Mouse (Mus musculus) hindbrain, embryonic 15.5 days (tissue): Measurements from ENCODE around the gene Thap3. TPM values are rescaled to one million over a fixed set of nuclear protein-coding genes. Genes with fewer than 3 reads are reported as not detected.
A peak's percentile ranks its signal among the peaks of the same experiment; 100 is the strongest.

Experiments
- ATAC-seq: fragments of 200-750 bp; cut with Nextera tagmentation; 2 replicates; pipeline ENCODE4 v1.8.0; 2017; ENCODE audit warnings: low read depth, moderate number of reproducible peaks, moderate TSS enrichment; ENCODE audit not compliant: low FRiP score
- H3K27ac ChIP-seq: fragments of 300-500 bp; sonication (generic); replicated peaks from 2 replicates; pipeline ENCODE4 v1.5.1; 2015; ENCODE audit warnings: mild to moderate bottlenecking, inconsistent platforms
- H3K27me3 ChIP-seq: fragments of 300-500 bp; sonication (generic); 2 replicates; pipeline ENCODE4 v1.6.1; 2015; ENCODE audit warnings: control low read depth, inconsistent platforms
- H3K36me3 ChIP-seq: fragments of 300-500 bp; sonication (generic); 2 replicates; pipeline ENCODE4 v1.6.1; 2015; ENCODE audit warnings: control low read depth, inconsistent platforms
- H3K4me1 ChIP-seq: fragments of 300-500 bp; sonication (generic); replicated peaks from 2 replicates; pipeline ENCODE4 v1.6.1; 2015; ENCODE audit warnings: control low read depth, inconsistent platforms
- H3K4me2 ChIP-seq: fragments of 300-500 bp; sonication (generic); 2 replicates; pipeline ENCODE4 v1.6.1; 2015; ENCODE audit warnings: moderate library complexity, mild to moderate bottlenecking, inconsistent platforms
- H3K4me3 ChIP-seq: fragments of 300-500 bp; sonication (generic); 2 replicates; pipeline ENCODE4 v1.5.1; 2015; ENCODE audit warnings: mild to moderate bottlenecking, inconsistent platforms
- H3K9ac ChIP-seq: fragments of 300-500 bp; sonication (generic); 2 replicates; pipeline ENCODE4 v1.6.1; 2015; ENCODE audit warnings: inconsistent platforms
- H3K9me3 ChIP-seq: fragments of 300-500 bp; sonication (generic); 2 replicates; pipeline ENCODE4 v1.6.1; 2016; ENCODE audit warnings: control low read depth, inconsistent platforms
- whole genome bisulfite sequencing: fragments of 180-500 bp; shearing (Covaris S2); methylation state at CpG from one replicate; pipeline ENCODE4 v1.1.7; 2015; 5-methylcytosine and 5-hydroxymethylcytosine counted together
- polyA plus RNA-seq: library from polyadenylated mRNA; unstranded; fragments of >200 nt; fragmentation: Nextera tagmentation; extraction: Ambion mirVana; gene quantifications from 2 replicates; pipeline ENCODE4 v1.2.1, GENCODE M21; 2015

The Thap3 gene
- polyA plus RNA-seq, 1 experiment from 2014 or later: 36.7 TPM

DNA sequence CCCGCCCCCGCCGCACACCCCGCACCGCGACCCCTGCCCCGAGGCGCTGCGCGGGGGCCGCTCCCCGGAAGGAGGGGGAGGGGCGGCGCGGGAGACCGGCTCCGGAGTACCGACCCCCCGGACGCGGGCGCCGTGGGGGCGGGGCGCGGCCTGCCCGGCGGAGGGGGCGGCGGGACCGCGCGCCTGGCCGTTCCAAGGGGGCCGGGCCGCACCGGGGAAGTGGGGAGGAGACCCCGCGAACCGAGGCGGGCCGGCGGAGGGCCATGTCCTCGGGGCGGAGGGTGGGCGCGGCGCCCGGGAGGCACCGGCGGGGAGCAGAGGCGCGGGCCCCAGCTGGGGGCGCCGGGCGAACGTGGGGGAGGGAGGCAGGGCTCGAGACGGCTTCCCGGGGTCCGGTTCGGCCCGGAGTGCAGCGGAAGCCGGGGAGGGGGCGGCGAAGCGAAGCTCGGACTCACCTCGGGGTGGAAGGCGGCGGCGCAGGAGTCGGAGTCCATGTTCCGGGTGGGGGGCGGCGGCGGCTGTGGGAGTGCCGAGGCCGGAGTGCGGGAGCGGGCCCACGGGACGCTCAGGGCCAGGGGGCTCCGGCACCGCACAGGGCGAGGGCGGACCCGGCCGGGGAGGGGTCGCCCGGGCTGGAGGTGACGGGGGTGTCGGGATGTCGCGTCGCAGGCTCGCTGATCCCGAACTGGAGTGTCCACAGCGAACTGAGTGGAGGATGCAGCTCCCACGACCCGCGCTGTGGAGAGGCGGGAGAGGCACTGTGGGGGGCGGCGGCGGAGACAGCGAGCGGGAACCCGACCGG, 6.8 kb upstream of the Thap3 start:
- ATAC-seq: peak; percentile 74; the same call in 1 of the 2 replicates

DNA sequence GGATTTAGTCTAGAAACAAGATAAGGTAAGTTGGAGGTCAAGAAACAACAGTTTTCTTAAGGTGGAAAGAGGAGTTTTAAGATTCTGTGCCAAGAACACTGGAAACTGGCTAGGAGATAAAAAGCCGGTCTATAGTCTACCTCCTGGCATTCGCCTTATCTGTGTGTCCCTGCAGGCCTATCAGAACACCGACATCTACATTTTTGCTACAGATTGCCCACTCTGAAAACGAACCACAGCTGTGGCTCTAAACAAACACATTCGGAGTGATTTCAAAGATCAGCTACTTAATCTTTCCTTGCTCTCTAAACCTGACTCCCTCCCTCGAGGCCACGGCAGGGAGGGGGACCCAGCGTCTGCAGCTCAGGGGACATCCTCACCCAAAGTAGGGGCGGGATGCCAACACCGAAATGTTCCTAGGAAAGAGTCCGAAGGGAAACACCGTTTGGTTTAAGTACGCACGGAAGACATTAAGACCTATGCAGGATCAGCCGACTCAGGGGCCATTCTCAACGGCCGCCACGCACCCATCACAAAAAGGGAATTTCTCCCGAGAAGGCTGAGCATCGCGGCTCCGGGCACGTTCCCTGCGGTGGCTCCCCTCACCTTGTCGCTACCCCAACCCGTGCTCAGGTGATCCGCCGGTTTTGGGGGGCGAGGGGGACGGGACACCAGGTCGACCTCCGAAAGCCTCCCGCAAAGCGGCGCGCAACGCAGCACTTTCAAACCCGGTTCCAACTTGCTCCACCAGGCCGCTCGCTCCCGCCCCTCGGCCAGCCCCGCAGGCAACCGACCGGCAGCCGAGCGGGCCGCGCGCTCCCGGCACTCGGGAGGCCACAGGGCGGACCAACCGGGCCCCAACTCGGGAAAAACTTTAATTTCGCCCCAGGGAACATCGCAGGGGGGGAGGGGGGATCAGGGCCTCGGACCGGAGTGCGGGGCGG, 5.7 kb upstream of the Thap3 start:
- no peak for ATAC-seq
- peaks cover 27% of the 10 kb centered on the region for H3K36me3 ChIP-seq
- under 1% methylated on average over 55 of the region's 61 CpGs for WGBS

More for the DNA sequence above, 6.8 kb upstream of the Thap3 start:
- H3K9me3 ChIP-seq: no peaks in the 10 kb centered on the region
- H3K4me1 ChIP-seq: peaks cover 25% of the 10 kb centered on the region
- peak overlapping the region; percentile 87 for H3K4me2 ChIP-seq
- H3K36me3 ChIP-seq: peaks cover 18% of the 10 kb centered on the region
- no peaks in the 10 kb centered on the region for H3K27me3 ChIP-seq
- H3K4me3 ChIP-seq: peak overlapping the region; percentile 99
- H3K27ac ChIP-seq: peak overlapping the region; percentile 84
- WGBS: under 1% methylated on average over 80 of the region's 111 CpGs
- peak overlapping the region; percentile 83 for H3K9ac ChIP-seq

DNA sequence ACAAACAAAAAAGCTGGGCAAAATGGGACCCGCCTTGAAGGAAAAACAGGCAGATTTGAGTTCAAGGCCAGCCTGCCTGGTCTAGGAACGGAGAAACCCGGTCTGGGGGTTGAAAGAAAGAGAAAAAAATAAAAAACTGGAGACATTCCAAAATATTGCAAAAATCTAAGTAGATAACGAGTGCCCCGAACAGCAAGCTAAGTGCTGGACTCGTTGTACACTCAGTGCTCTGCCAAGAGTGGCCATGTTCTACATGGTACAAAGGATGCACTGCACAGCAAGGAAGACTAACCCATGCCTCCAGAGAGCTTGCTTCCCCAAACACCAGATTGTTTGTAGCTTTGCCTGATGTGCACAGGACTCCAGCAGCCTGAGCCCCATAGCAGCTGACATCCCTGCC, 4.2 kb upstream of the Thap3 start:
- H3K4me2 ChIP-seq: no peak overlapping the region
- 82% methylated on average over 6 of the region's 6 CpGs for WGBS
- ATAC-seq: no peak
- peaks cover 27% of the 10 kb centered on the region for H3K36me3 ChIP-seq
- peaks cover 34% of the 10 kb centered on the region for H3K4me1 ChIP-seq
- no peaks in the 10 kb centered on the region for H3K9me3 ChIP-seq
- H3K4me3 ChIP-seq: no peak overlapping the region
- H3K27me3 ChIP-seq: no peaks in the 10 kb centered on the region
- no peak overlapping the region for H3K27ac ChIP-seq
- no peak overlapping the region for H3K9ac ChIP-seq

More for the DNA sequence above, 5.7 kb upstream of the Thap3 start:
- no peaks in the 10 kb centered on the region for H3K27me3 ChIP-seq
- H3K4me3 ChIP-seq: peak overlapping the region; percentile 99
- H3K9ac ChIP-seq: peak overlapping the region; percentile 83
- peak overlapping the region; percentile 84 for H3K27ac ChIP-seq
- peaks cover 25% of the 10 kb centered on the region for H3K4me1 ChIP-seq
- no peaks in the 10 kb centered on the region for H3K9me3 ChIP-seq
- H3K4me2 ChIP-seq: peak overlapping the region; percentile 87

DNA sequence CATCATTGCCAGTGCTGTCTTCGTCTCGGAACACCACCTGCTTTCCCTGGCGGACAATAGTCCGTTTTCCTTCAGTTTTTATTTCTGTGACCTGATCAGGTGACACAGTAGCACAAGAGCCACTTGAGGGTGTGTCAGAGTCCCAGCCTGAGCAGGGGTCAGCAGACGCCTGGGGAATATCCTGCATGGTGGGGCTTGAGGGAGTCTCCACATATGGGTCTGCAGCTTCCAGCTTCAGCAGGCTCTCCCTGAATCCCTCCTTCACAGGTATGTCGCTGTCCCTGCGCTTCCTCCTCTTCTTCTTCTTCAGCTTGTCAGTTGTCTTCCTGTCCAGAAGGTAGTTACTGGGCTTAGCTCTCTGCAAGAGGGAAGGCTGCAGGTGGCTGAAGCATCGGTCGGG, 3.3 kb upstream of the Thap3 start:
- Histone ChIP-seq H3K27ac (no peak overlapping the region), H3K4me2 (no peak overlapping the region), H3K9ac (no peak overlapping the region), H3K4me1 (peaks cover 35% of the 10 kb centered on the region), H3K27me3 (no peaks in the 10 kb centered on the region), H3K36me3 (peaks cover 27% of the 10 kb centered on the region), H3K9me3 (no peaks in the 10 kb centered on the region), H3K4me3 (no peak overlapping the region)
- 95% methylated on average over 9 of the region's 9 CpGs for WGBS
- ATAC-seq: no peak

DNA sequence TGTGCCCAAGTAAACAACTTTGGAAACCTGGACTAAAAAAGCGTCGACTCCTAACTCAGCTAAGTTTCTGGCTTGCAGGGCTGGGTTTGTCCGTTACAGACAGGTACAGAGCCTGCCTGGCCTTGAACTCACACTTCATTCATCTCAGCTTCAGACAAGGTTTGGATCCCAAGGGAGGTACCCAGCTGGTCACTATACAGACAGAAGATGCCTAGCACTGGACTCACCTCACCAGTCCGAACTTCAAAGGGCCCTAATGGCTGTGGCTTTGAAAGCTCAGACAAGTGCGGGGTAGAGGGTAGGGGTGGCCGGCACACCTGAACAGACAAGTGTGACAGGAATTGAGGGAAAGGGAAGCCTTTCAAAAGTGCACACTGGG, 302 bp upstream of the Thap3 start:
- peaks cover 34% of the 10 kb centered on the region for H3K4me1 ChIP-seq
- H3K4me2 ChIP-seq: peak overlapping the region; percentile 72
- H3K36me3 ChIP-seq: peaks cover 27% of the 10 kb centered on the region
- WGBS: 34% methylated on average over 6 of the region's 6 CpGs
- no peaks in the 10 kb centered on the region for H3K9me3 ChIP-seq
- no peak overlapping the region for H3K9ac ChIP-seq
- peak overlapping the region; percentile 70 for H3K4me3 ChIP-seq
- peak overlapping the region; percentile 81 for H3K27ac ChIP-seq
- H3K27me3 ChIP-seq: no peaks in the 10 kb centered on the region
- ATAC-seq: no peak

DNA sequence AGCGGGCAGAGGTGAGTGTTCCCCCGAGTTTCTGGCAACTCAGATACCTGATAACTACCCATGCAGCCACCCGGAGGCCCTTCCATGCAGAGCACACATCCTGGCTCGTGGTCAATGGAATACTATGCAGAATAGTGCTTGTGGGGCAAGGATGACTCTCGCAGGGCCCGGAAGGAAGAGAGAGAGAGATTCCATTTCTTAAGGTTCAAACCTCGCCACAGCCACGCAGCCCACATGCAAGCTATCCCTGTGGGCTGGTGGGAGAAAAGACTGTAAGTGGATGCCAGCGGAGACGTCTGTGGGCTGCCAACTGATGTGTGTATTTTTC, 819 bp downstream of the Thap3 start:
- H3K4me1 ChIP-seq: peaks cover 26% of the 10 kb centered on the region
- peaks cover 27% of the 10 kb centered on the region for H3K36me3 ChIP-seq

DNA sequence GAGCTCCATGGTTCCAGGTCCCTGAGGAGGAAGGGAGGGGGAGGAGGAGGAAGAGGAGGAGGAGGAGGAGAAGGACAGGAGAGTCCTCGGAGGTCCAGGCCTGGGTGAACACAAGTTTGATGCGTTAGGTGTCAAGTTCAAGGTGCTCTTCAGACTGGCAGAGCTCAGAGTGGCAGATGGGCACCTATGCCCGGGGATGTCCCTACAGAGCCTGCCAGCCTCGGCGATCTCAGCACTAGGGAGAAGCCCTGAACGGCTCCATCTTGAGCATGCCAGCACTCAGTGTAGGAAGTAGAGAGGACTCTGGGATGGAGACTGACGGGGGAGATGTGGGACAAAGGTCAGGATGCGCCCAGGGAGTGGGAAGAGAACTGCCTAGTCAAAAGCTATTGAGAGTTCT, 2.1 kb downstream of the Thap3 start:
- no peak for ATAC-seq
- Histone ChIP-seq H3K36me3 (peaks cover 19% of the 10 kb centered on the region), H3K4me2 (no peak overlapping the region), H3K4me3 (no peak overlapping the region), H3K9ac (no peak overlapping the region), H3K4me1 (peaks cover 27% of the 10 kb centered on the region), H3K27me3 (no peaks in the 10 kb centered on the region), H3K27ac (no peak overlapping the region), H3K9me3 (no peaks in the 10 kb centered on the region)
- WGBS: 66% methylated on average over 8 of the region's 8 CpGs

More for the DNA sequence above, 819 bp downstream of the Thap3 start:
- WGBS: 24% methylated on average over 10 of the region's 10 CpGs
- no peaks in the 10 kb centered on the region for H3K9me3 ChIP-seq
- peak overlapping the region; percentile 72 for H3K4me2 ChIP-seq
- peak overlapping the region; percentile 70 for H3K4me3 ChIP-seq
- no peaks in the 10 kb centered on the region for H3K27me3 ChIP-seq
- peak overlapping the region; percentile 86 for H3K9ac ChIP-seq
- H3K27ac ChIP-seq: peak overlapping the region; percentile 81
- no peak for ATAC-seq

DNA sequence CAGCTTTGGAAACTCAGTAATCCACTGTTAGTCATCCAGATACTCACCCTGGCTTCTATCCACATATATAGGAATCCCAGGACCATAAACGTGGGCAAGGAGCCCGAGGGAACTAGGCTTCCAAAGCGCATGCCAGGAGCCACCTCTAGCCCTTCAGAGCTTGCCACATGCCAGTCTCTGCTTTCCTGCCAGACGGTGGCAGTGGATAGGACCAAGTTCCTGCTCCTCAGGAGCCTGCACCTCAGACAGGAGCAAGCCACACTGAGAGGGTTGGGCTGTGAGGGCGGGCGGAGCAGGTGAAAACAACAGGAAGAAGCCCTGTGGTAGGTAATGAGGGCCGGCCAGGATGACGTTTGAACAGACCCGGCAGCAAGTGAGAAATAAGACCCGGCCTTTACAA, 2.9 kb downstream of the Thap3 start:
- no peak overlapping the region for H3K9ac ChIP-seq
- no peak overlapping the region for H3K4me3 ChIP-seq
- no peaks in the 10 kb centered on the region for H3K9me3 ChIP-seq
- H3K4me2 ChIP-seq: no peak overlapping the region
- no peak for ATAC-seq
- no peak overlapping the region for H3K27ac ChIP-seq
- peaks cover 29% of the 10 kb centered on the region for H3K4me1 ChIP-seq
- peaks cover 15% of the 10 kb centered on the region; the same call in 1 of the 2 replicates for H3K36me3 ChIP-seq
- H3K27me3 ChIP-seq: no peaks in the 10 kb centered on the region
- WGBS: 41% methylated on average over 10 of the region's 10 CpGs

DNA sequence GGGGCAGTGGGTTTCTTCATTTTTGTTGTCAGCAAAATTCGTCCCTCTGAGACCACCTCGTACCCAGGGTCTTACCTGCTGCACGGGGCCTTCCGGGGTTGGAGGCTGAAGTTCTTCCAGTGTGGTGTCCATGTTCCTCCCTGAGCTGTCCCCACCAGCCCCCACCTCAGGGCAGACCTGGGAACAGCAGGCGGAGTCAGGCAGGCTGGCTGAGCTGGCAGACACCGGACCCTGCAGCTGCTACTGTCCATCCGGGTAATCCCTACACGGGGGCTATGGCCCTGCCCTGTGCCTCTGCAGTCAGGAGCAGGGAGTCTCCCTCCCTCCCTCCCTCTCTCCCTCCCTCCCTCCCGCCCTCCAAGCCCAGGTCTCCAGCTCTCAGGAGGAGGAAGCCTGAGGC, 5.2 kb downstream of the Thap3 start:
- 50% methylated on average over 8 of the region's 9 CpGs for WGBS
- Histone ChIP-seq H3K27ac (no peak overlapping the region), H3K4me3 (no peak overlapping the region), H3K9ac (no peak overlapping the region), H3K36me3 (peaks cover 13% of the 10 kb centered on the region), H3K4me2 (no peak overlapping the region), H3K4me1 (peaks cover 24% of the 10 kb centered on the region), H3K27me3 (no peaks in the 10 kb centered on the region), H3K9me3 (no peaks in the 10 kb centered on the region)
- no peak for ATAC-seq

DNA sequence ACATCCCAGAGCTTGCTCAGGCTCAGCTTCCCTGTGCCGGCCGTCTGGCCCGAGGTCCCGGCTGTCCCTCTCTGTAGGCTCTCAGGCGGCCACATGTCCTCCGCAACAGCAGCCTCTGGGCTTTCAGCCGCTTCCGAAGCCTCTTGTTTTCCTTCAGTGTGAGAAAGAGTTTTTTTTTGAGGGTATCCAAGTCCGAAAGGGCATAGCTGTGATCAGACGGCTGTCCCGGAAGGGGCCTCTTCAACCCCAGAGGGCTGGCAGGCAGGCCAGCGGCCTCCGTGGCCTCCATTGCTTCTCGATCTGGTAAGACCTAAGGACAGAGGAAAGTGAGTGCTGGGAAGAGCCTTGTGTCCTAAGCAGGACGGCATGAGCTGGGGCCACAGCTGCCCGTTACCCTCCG, 5.8 kb downstream of the Thap3 start:
- H3K4me3 ChIP-seq: no peak overlapping the region
- H3K27me3 ChIP-seq: no peaks in the 10 kb centered on the region
- no peaks in the 10 kb centered on the region for H3K9me3 ChIP-seq
- no peak overlapping the region for H3K4me2 ChIP-seq
- H3K27ac ChIP-seq: no peak overlapping the region
- no peak for ATAC-seq
- H3K4me1 ChIP-seq: peaks cover 21% of the 10 kb centered on the region
- H3K36me3 ChIP-seq: peaks cover 13% of the 10 kb centered on the region
- WGBS: 60% methylated on average over 17 of the region's 17 CpGs
- no peak overlapping the region for H3K9ac ChIP-seq

DNA sequence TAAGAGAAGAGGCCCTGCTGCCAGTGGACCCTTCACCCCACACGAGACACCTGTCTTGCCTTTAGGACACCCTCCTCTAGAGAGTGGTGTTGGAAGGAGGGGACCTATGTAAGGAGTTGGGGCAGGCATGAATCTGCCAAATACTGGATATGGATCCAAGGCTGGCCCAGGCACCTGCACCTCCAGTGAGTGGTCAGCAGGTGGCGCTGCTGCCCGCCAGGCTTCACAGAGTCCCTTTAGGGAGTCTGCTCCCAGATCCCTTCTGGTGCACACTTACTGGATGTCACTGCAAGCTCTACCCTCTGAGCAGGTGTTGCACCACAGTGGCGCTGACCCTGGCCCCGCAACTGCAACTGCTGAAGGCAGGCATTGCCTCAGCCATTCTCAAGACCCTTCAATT, 7.4 kb downstream of the Thap3 start:
- no peak overlapping the region for H3K4me3 ChIP-seq
- 10% methylated on average over 5 of the region's 5 CpGs for WGBS
- peak overlapping the region; percentile 42; the same call in 1 of the 2 replicates for H3K27ac ChIP-seq
- no peak overlapping the region for H3K4me2 ChIP-seq
- H3K36me3 ChIP-seq: peaks cover 18% of the 10 kb centered on the region
- H3K9ac ChIP-seq: no peak overlapping the region
- ATAC-seq: peak; percentile 67
- no peaks in the 10 kb centered on the region for H3K27me3 ChIP-seq
- no peaks in the 10 kb centered on the region for H3K9me3 ChIP-seq
- peaks cover 4% of the 10 kb centered on the region for H3K4me1 ChIP-seq

DNA sequence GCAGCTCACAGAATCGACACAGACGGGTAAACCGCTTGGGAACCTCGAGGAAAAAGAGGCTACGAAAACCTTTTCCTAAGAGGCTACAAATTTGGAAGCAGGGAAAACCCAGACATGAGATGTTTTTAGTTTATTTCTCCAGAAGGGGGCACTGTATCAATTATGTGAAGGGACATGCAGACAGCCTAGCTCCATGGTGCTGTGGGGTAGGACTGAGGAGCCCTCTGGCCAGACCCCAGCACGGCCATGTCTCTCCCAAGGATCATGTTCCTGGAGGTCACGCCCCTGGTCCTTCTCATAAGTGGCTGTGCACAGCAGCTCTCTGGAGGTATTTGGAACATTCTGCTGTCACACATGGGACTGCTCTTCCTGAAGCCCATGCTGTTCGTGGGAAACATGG, 8.1 kb downstream of the Thap3 start:
- peaks cover 3% of the 10 kb centered on the region; the same call in 1 of the 2 replicates for H3K4me1 ChIP-seq
- WGBS: 81% methylated on average over 8 of the region's 8 CpGs
- no peaks in the 10 kb centered on the region for H3K9me3 ChIP-seq
- H3K27ac ChIP-seq: no peak overlapping the region
- no peak overlapping the region for H3K4me3 ChIP-seq
- no peak overlapping the region for H3K9ac ChIP-seq
- H3K27me3 ChIP-seq: no peaks in the 10 kb centered on the region
- H3K36me3 ChIP-seq: peaks cover 21% of the 10 kb centered on the region
- ATAC-seq: no peak
- no peak overlapping the region for H3K4me2 ChIP-seq
